Mouse (Mus musculus) myocyte (in vitro differentiated cells): ENCODE data around the gene Prps1. TPM values are rescaled to one million over a fixed set of nuclear protein-coding genes. Genes with fewer than 3 reads are reported as not detected.
"Not testable (repeated sequence)": the region's sequence is repeated elsewhere in the genome, so short reads cannot be mapped to it uniquely, and the experiment has no call there.

Experiments
- H3K27me3 ChIP-seq: one replicate; pipeline ENCODE4 v1.6.1; 2011; ENCODE audit not compliant: control insufficient read depth, insufficient read depth, insufficient read length
- H3K36me3 ChIP-seq: one replicate; pipeline ENCODE4 v1.6.1; 2011; ENCODE audit not compliant: control insufficient read depth, insufficient read depth
- H3K4me2 ChIP-seq: one replicate; pipeline ENCODE4 v1.6.1; 2011; ENCODE audit warnings: low read depth, control low read depth
- H3K4me3 ChIP-seq: one replicate; pipeline ENCODE4 v1.5.1; 2011; ENCODE audit warnings: mild to moderate bottlenecking, control low read depth, moderate library complexity
- H3K79me2 ChIP-seq: one replicate; pipeline ENCODE4 v1.6.1; 2011; ENCODE audit not compliant: control insufficient read depth, insufficient read depth
- H3ac ChIP-seq: one replicate; pipeline ENCODE4 v1.6.1; 2011; ENCODE audit not compliant: control insufficient read depth, insufficient read length
- CEBPB ChIP-seq: IDR thresholded peaks from 2 replicates; pipeline ENCODE4 v1.6.1; 2011; ENCODE audit warnings: mild to moderate bottlenecking, moderate library complexity; ENCODE audit not compliant: poor library complexity, insufficient read depth, severe bottlenecking
- E2F4 ChIP-seq: IDR thresholded peaks from one replicate; pipeline ENCODE4 v1.6.1; 2011; ENCODE audit warnings: mild to moderate bottlenecking, control low read depth, moderate library complexity; ENCODE audit not compliant: insufficient read depth
- MAX ChIP-seq: IDR thresholded peaks from one replicate; pipeline ENCODE4 v1.6.1; 2011; ENCODE audit warnings: low read depth, mild to moderate bottlenecking, control low read depth
- MYOD1 ChIP-seq, 3 experiments: IDR thresholded peaks; one replicate each; pipeline ENCODE4 v1.6.1; 2011; ENCODE audit warnings: control low read depth in 2 of 3, low read depth in 2 of 3, mild to moderate bottlenecking in 2 of 3, moderate library complexity in 1 of 3; ENCODE audit not compliant: insufficient read length in 2 of 3, control insufficient read depth in 1 of 3
- MYOG ChIP-seq, 3 experiments: IDR thresholded peaks; one replicate each; pipeline ENCODE4 v1.6.1; 2011; ENCODE audit warnings: control low read depth in 2 of 3, low read depth in 2 of 3, mild to moderate bottlenecking in 2 of 3; ENCODE audit not compliant: insufficient read length in 2 of 3, control insufficient read depth in 1 of 3, insufficient read depth in 1 of 3
- POLR2A ChIP-seq: IDR thresholded peaks from one replicate; pipeline ENCODE4 v1.6.1; 2011; ENCODE audit warnings: low read depth, mild to moderate bottlenecking, control low read depth, moderate library complexity; ENCODE audit not compliant: insufficient read length
- POLR2AphosphoS2 ChIP-seq: IDR thresholded peaks from one replicate; pipeline ENCODE4 v1.6.1; 2011; ENCODE audit warnings: low read depth, control low read depth; ENCODE audit not compliant: insufficient read length
- REST ChIP-seq: IDR thresholded peaks from one replicate; pipeline ENCODE4 v1.6.1; 2011; ENCODE audit warnings: mild to moderate bottlenecking, control low read depth, moderate library complexity; ENCODE audit not compliant: insufficient read depth, insufficient read length
- SRF ChIP-seq: IDR thresholded peaks from one replicate; pipeline ENCODE4 v1.6.1; 2011; ENCODE audit warnings: low read depth; ENCODE audit not compliant: control insufficient read depth, insufficient read length
- TCF12 ChIP-seq: IDR thresholded peaks from one replicate; pipeline ENCODE4 v1.6.1; 2011; ENCODE audit warnings: mild to moderate bottlenecking, control low read depth; ENCODE audit not compliant: poor library complexity, insufficient read depth, severe bottlenecking
- TCF3 ChIP-seq: IDR thresholded peaks from one replicate; pipeline ENCODE4 v1.6.1; 2011; ENCODE audit warnings: low read depth, control low read depth; ENCODE audit not compliant: insufficient read length
- USF1 ChIP-seq: IDR thresholded peaks from one replicate; pipeline ENCODE4 v1.6.1; 2011; ENCODE audit warnings: low read depth, mild to moderate bottlenecking, control low read depth, moderate library complexity
- polyA plus RNA-seq: library from polyadenylated mRNA; unstranded; fragments of >200 nt; fragmentation: generic; extraction: Trizol; gene quantifications from one replicate; pipeline ENCODE4 v1.2.1, GENCODE M21; 2012; ENCODE audit warnings: missing spikeins

Gene Prps1
- polyA plus RNA-seq, 1 experiment = 26.9 TPM

GRCm38 (mm10) chrX:140506436-140507180, 50.2 kb downstream of the Prps1 start:
- no peak overlapping the region for H3K4me3 ChIP-seq
- TF ChIP-seq E2F4 (no peak), CEBPB (peak; percentile 65; the same call in 1 of the 2 replicates)
- no peaks in the 10 kb centered on the region for H3K27me3 ChIP-seq
- no peak overlapping the region for H3ac ChIP-seq
- H3K4me2 ChIP-seq = peak overlapping the region; percentile 34
- no peaks in the 10 kb centered on the region for H3K36me3 ChIP-seq
- H3K79me2 ChIP-seq = no peaks in the 10 kb centered on the region

DNA sequence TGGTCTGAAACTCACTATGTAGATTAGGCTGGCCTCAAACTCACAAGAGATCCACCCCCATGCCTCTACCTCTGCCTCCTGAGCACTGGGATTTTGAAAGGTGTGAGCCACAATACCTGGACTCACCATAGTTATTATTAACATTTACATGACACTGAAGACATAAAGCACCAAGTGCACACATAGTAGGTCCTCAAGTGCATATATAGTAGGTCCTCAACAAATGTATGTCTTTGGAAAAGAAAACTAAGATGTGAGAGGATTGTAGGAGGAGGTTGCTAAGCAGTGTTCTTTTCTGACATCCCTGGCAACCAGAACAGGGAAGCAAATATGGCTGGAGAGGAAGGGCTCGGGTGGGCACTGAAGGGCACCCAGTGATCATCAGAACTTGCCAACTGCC, 51.0 kb downstream of the Prps1 start:
- Histone ChIP-seq H3K27me3 (no peaks in the 10 kb centered on the region), H3K4me2 (no peak overlapping the region), H3K4me3 (no peak overlapping the region), H3K79me2 (no peaks in the 10 kb centered on the region), H3K36me3 (no peaks in the 10 kb centered on the region), H3ac (no peak overlapping the region)
- TF ChIP-seq REST = no peak
- no peak for TF ChIP-seq POLR2A
- no peak for TF ChIP-seq TCF3
- TF ChIP-seq MYOG (IDR thresholded peaks at IDR 0.05; ENCODE audit: control insufficient read depth in 1 of 3, insufficient read depth in 1 of 3, insufficient read length in 2 of 3, low read depth in 2 of 3) = no peak
- no peak for TF ChIP-seq POLR2AphosphoS2
- TF ChIP-seq E2F4 = no peak
- TF ChIP-seq MYOD1 (IDR thresholded peaks at IDR 0.05; ENCODE audit: control insufficient read depth in 1 of 3, insufficient read length in 2 of 3, low read depth in 2 of 3) = no peak
- TF ChIP-seq TCF12 = no peak
- no peak for TF ChIP-seq USF1

DNA sequence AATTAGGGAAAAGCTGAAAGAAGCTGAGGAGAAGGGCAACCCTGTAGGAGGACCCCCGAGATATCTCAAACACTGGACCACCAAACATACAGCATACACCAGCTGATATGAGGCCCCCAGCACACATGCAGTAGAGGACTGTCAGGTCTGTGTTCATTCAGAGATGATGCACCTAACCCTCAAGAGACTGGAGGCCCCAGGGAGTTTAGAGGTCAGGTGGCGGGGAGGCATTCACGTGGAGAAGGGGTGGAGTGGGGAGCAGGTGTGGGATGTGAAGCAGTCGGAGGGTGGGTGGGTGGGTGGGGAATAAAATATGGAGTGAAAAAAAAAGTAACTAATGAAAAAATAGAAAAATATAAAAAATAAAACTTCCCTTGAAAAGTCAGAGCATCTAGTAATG, 52.4 kb downstream of the Prps1 start:
- not testable (repeated sequence) for H3K27me3 ChIP-seq, H3K4me2 ChIP-seq, H3K4me3 ChIP-seq, H3K36me3 ChIP-seq, H3K79me2 ChIP-seq, H3ac ChIP-seq

- Histone ChIP-seq H3K36me3 (no peaks in the 10 kb centered on the region), H3K4me2 (no peak overlapping the region), H3K27me3 (no peaks in the 10 kb centered on the region), H3K4me3 (no peak overlapping the region), H3ac (no peak overlapping the region), H3K79me2 (no peaks in the 10 kb centered on the region)
- TF ChIP-seq POLR2A = no peak
- TF ChIP-seq MAX = no peak
- TF ChIP-seq REST = no peak
- no peak for TF ChIP-seq POLR2AphosphoS2
- TF ChIP-seq TCF3 = no peak
- no peak for TF ChIP-seq E2F4
- no peak for TF ChIP-seq MYOG (IDR thresholded peaks at IDR 0.05; ENCODE audit: control insufficient read depth in 1 of 3, insufficient read depth in 1 of 3, insufficient read length in 2 of 3, low read depth in 2 of 3)
- no peak for TF ChIP-seq USF1
- no peak for TF ChIP-seq SRF
- TF ChIP-seq TCF12 = no peak
- no peak for TF ChIP-seq CEBPB
- no peak for TF ChIP-seq MYOD1 (IDR thresholded peaks at IDR 0.05; ENCODE audit: control insufficient read depth in 1 of 3, insufficient read length in 2 of 3, low read depth in 2 of 3)
Observed at GRCm38 (mm10) chrX:140509817-140510216, 53.4 kb downstream of the Prps1 start.

DNA sequence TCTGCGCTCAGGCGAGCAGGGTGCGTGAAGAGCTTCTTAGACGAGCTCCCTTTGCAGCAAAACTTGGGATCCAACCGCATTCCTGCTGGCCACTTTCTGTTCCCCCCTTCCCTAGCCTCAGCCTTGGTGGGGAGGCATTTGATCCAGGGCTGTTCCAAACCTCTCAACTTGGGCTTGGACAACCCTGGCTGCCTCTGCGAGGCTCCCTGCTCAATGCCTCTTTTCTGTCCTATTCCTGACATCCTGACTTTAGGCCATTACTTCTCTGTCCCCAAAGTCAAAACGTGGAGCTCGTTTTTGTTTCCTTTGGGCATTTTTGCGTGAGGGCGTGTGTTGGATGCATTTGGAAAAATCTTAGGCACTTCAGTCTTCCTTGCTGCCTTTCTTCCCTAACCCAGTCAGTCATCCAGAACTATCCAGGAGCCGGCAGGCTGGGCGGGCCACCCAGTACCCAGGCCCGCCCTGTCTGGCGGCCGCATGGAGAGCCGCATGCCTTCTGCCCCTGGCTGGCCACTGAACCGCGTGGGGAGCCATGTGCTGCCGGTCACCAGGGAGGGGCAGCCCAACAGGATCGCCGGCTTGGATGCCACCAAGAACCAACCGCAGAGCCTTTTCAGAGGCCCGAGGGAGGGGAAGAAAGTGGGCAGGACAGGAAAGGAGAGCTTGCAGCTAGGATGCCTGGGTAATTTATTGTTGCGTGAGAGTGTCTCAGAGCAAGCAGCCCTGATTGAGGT, 54.5 kb downstream of the Prps1 start:
- TF ChIP-seq MAX (peak; percentile 74), MYOD1 (IDR thresholded peaks at IDR 0.05; ENCODE audit: control insufficient read depth in 1 of 3, insufficient read length in 2 of 3, low read depth in 2 of 3) (peak in 1 of 3 experiments; percentile 3), E2F4 (no peak), MYOG (IDR thresholded peaks at IDR 0.05; ENCODE audit: control insufficient read depth in 1 of 3, insufficient read depth in 1 of 3, insufficient read length in 2 of 3, low read depth in 2 of 3) (peak in 1 of 3 experiments; percentile 36)
- no peak overlapping the region for H3ac ChIP-seq
- no peaks in the 10 kb centered on the region for H3K79me2 ChIP-seq
- H3K4me2 ChIP-seq = peak overlapping the region; percentile 69
- H3K27me3 ChIP-seq = no peaks in the 10 kb centered on the region
- no peaks in the 10 kb centered on the region for H3K36me3 ChIP-seq
- peak overlapping the region; percentile 7 for H3K4me3 ChIP-seq
